Mouse (Mus musculus): ENCODE results near the gene Dnah1. TPM values are rescaled to one million over a fixed set of nuclear protein-coding genes. Genes with fewer than 3 reads are reported as not detected.

Gene Dnah1
- polyA plus RNA-seq, 1 experiment from 2014 or later, result 9.1 TPM

DNA sequence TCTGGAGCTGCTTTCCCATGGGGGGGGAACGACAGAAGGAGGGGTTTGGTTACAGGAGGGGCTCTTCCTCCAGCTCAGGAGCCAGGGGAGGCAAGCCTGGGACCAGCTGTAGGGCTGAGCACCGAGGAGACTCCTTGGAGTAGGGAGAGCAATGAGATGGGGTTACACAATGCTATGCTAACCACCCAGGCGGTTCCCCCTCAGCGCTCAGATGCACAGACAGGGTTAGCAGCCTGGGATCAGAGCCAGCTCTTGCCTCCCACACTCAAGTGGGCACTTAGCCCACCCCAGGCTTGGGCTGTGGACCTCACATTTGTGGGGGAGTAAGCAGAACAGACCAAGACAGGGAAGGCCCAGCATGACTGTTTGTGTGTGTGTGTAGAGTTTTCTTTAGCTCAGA lies 96.7 kb downstream of the Dnah1 start:
- ATAC-seq (ENCODE audit: insufficient number of reproducible peaks, low FRiP score, low TSS enrichment, low read depth) (no peak), DNase-seq (ENCODE audit: low spot score) (no peak)
- no peak overlapping the region for H3K27ac ChIP-seq (replicated peaks; ENCODE audit: low read depth, low read length)
- WGBS, result 86% methylated on average over 4 of the region's 4 CpGs
- no peaks in the 10 kb centered on the region for H3K27me3 ChIP-seq (ENCODE audit: control insufficient read depth, insufficient read depth, low read length)
- no peaks in the 10 kb centered on the region for H3K9me3 ChIP-seq (ENCODE audit: control insufficient read depth, low read length)
- no peaks in the 10 kb centered on the region for H3K4me1 ChIP-seq (ENCODE audit: control insufficient read depth, insufficient read depth, low read length)
- H3K9ac ChIP-seq (ENCODE audit: low read length), result no peak overlapping the region
- H3K4me3 ChIP-seq (ENCODE audit: low read depth, low read length), result no peak overlapping the region
- H3K36me3 ChIP-seq (ENCODE audit: control insufficient read depth, insufficient read depth, low read length), result no peaks in the 10 kb centered on the region
- H3K4me2 ChIP-seq (ENCODE audit: low read depth, severe bottlenecking), result no peak overlapping the region

- peak within 1 kb of the TSS; percentile 49; the same call in 1 of the 2 replicates for H3K9ac ChIP-seq (ENCODE audit: low read length)
Observed at GRCm38 (mm10) chr14:31217666-31218065, 106.0 kb downstream of the Dnah1 start, which contains the start of gene Sema3g. Gene Sema3g (plus strand): TSS chr14:31217860.

GRCm38 (mm10) chr14:31216846-31217245 lies 106.8 kb downstream of the Dnah1 start, which contains the start of gene Nisch:
Gene Nisch (minus strand): TSS chr14:31216946.
- H3K9me3 ChIP-seq (ENCODE audit: control insufficient read depth, low read length), result no peaks in the 10 kb centered on the region
- no peaks in the 10 kb centered on the region for H3K36me3 ChIP-seq (ENCODE audit: control insufficient read depth, insufficient read depth, low read length)
- H3K4me3 ChIP-seq (ENCODE audit: low read depth, low read length), result no peak within 1 kb of the TSS
- no peak for ATAC-seq (ENCODE audit: insufficient number of reproducible peaks, low FRiP score, low TSS enrichment, low read depth)
- 78% methylated on average over 2 of the region's 2 CpGs for WGBS
- H3K4me2 ChIP-seq (ENCODE audit: low read depth, severe bottlenecking), result peak within 1 kb of the TSS; percentile 29; the same call in 1 of the 2 replicates
- peaks cover 7% of the 10 kb centered on the region; the same call in 1 of the 2 replicates for H3K4me1 ChIP-seq (ENCODE audit: control insufficient read depth, insufficient read depth, low read length)
- no peak within 1 kb of the TSS for H3K27ac ChIP-seq (replicated peaks; ENCODE audit: low read depth, low read length)
- peak within 1 kb of the TSS; percentile 49; the same call in 1 of the 2 replicates for H3K9ac ChIP-seq (ENCODE audit: low read length)
- H3K27me3 ChIP-seq (ENCODE audit: control insufficient read depth, insufficient read depth, low read length), result no peaks in the 10 kb centered on the region
- no peak for DNase-seq (ENCODE audit: low spot score)

More at GRCm38 (mm10) chr14:31217666-31218065, 106.0 kb downstream of the Dnah1 start, which contains the start of gene Sema3g:
- DNase-seq (ENCODE audit: low spot score) (peak; percentile 77), ATAC-seq (ENCODE audit: insufficient number of reproducible peaks, low FRiP score, low TSS enrichment, low read depth) (peak; percentile 65; the same call in 1 of the 2 replicates)
- Histone ChIP-seq H3K27ac (replicated peaks; ENCODE audit: low read depth, low read length) (no peak within 1 kb of the TSS), H3K4me3 (ENCODE audit: low read depth, low read length) (no peak within 1 kb of the TSS), H3K9me3 (ENCODE audit: control insufficient read depth, low read length) (no peaks in the 10 kb centered on the region), H3K27me3 (ENCODE audit: control insufficient read depth, insufficient read depth, low read length) (no peaks in the 10 kb centered on the region), H3K4me1 (ENCODE audit: control insufficient read depth, insufficient read depth, low read length) (peaks cover 7% of the 10 kb centered on the region; the same call in 1 of the 2 replicates), H3K36me3 (ENCODE audit: control insufficient read depth, insufficient read depth, low read length) (no peaks in the 10 kb centered on the region), H3K4me2 (ENCODE audit: low read depth, severe bottlenecking) (peak within 1 kb of the TSS; percentile 29; the same call in 1 of the 2 replicates)
- WGBS, result 7% methylated on average over 11 of the region's 11 CpGs

DNA sequence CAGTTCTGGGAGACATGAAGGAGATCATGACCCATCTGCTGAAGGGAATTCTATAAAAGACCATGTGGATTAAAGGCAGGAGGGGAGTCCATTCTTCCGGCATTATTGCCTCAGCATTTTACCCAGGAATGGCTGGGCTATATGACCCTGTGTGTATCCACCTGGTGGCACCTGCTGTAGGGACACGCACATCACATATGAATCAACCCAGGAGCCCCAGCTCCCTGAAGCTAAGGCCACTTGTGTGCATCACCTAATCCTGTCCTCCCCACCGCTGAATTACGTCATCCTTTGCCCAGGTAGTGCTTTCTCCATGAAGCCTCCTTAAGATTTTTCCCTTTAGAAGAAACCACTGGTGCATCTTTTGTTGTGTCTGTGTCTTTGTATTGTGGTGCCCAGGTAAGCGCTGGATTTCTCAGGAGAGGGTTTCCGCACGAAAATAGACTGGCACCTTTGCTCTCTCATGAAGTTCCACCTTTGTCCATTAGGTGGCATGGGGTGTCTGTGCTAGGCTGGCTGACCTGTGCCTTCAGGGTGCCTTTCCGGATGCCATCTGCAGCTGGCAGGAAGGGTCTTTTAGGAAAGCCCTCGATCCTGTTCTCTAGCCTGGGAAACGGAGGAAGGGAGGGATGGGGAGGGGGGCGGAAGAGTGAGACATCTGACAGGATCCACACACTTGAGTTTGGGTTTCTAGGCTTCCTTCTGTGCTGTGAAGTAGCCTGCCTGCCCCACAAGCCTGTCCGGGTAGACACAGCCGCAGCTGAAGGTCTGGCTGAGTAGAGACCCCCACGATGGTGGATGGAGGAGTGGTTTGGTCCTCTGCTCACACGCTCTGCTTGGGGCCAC lies 108.3 kb downstream of the Dnah1 start:
- Histone ChIP-seq H3K27ac (replicated peaks; ENCODE audit: low read depth, low read length) (no peak overlapping the region), H3K4me2 (ENCODE audit: low read depth, severe bottlenecking) (no peak overlapping the region), H3K4me3 (ENCODE audit: low read depth, low read length) (no peak overlapping the region), H3K4me1 (ENCODE audit: control insufficient read depth, insufficient read depth, low read length) (peaks cover 7% of the 10 kb centered on the region; the same call in 1 of the 2 replicates), H3K9me3 (ENCODE audit: control insufficient read depth, low read length) (no peaks in the 10 kb centered on the region), H3K9ac (ENCODE audit: low read length) (0 out of 2 replicates have a peak overlapping the region, but pooled peaks have one; percentile 17), H3K36me3 (ENCODE audit: control insufficient read depth, insufficient read depth, low read length) (no peaks in the 10 kb centered on the region), H3K27me3 (ENCODE audit: control insufficient read depth, insufficient read depth, low read length) (no peaks in the 10 kb centered on the region)
- ATAC-seq (ENCODE audit: insufficient number of reproducible peaks, low FRiP score, low TSS enrichment, low read depth) (0 out of 2 replicates have a peak, but pooled peaks have one; percentile 37), DNase-seq (ENCODE audit: low spot score) (peak; percentile 78)
- WGBS, result 32% methylated on average over 15 of the region's 15 CpGs

- H3K4me3 ChIP-seq (ENCODE audit: low read depth, low read length), result no peak overlapping the region
- H3K9ac ChIP-seq (ENCODE audit: low read length), result no peak overlapping the region
- H3K27ac ChIP-seq (replicated peaks; ENCODE audit: low read depth, low read length), result no peak overlapping the region
- H3K4me1 ChIP-seq (ENCODE audit: control insufficient read depth, insufficient read depth, low read length), result peaks cover 7% of the 10 kb centered on the region; the same call in 1 of the 2 replicates
- no peaks in the 10 kb centered on the region for H3K9me3 ChIP-seq (ENCODE audit: control insufficient read depth, low read length)
- H3K27me3 ChIP-seq (ENCODE audit: control insufficient read depth, insufficient read depth, low read length), result no peaks in the 10 kb centered on the region
- 76% methylated on average over 3 of the region's 3 CpGs for WGBS
- DNase-seq (ENCODE audit: low spot score), result no peak
- H3K4me2 ChIP-seq (ENCODE audit: low read depth, severe bottlenecking), result no peak overlapping the region
- no peak for ATAC-seq (ENCODE audit: insufficient number of reproducible peaks, low FRiP score, low TSS enrichment, low read depth)
- no peaks in the 10 kb centered on the region for H3K36me3 ChIP-seq (ENCODE audit: control insufficient read depth, insufficient read depth, low read length)
Observed at GRCm38 (mm10) chr14:31214684-31215083, 109.0 kb downstream of the Dnah1 start.

GRCm38 (mm10) chr14:31213868-31214267 lies 109.8 kb downstream of the Dnah1 start:
- 75% methylated on average over 8 of the region's 8 CpGs for WGBS
- Histone ChIP-seq H3K36me3 (ENCODE audit: control insufficient read depth, insufficient read depth, low read length) (no peaks in the 10 kb centered on the region), H3K9me3 (ENCODE audit: control insufficient read depth, low read length) (no peaks in the 10 kb centered on the region), H3K4me1 (ENCODE audit: control insufficient read depth, insufficient read depth, low read length) (peaks cover 7% of the 10 kb centered on the region; the same call in 1 of the 2 replicates), H3K4me2 (ENCODE audit: low read depth, severe bottlenecking) (no peak overlapping the region), H3K27ac (replicated peaks; ENCODE audit: low read depth, low read length) (no peak overlapping the region), H3K27me3 (ENCODE audit: control insufficient read depth, insufficient read depth, low read length) (no peaks in the 10 kb centered on the region), H3K9ac (ENCODE audit: low read length) (no peak overlapping the region), H3K4me3 (ENCODE audit: low read depth, low read length) (no peak overlapping the region)
- DNase-seq (ENCODE audit: low spot score) (no peak), ATAC-seq (ENCODE audit: insufficient number of reproducible peaks, low FRiP score, low TSS enrichment, low read depth) (no peak)

DNA sequence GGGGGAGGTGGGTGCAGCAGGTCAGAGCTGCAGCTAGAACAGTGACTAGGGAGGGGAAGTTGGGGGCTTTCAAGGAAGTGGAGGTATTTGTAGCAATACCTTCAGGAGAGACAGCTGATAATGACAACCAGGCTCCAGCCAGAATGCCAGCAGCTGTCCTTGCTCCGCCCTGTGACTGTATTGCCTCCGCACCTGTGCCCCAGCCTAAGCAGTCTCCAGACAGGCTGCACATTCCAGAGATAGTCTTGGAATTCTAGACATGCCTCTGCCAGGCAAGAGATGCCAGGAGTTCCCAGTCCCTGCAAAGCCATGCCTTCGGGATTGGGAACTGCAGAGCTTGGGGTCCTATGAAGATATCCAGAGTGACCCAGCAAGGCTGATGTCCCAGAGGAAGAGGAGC lies 111.2 kb downstream of the Dnah1 start:
- peaks cover 2% of the 10 kb centered on the region; the same call in 1 of the 2 replicates for H3K4me1 ChIP-seq (ENCODE audit: control insufficient read depth, insufficient read depth, low read length)
- no peak overlapping the region for H3K4me3 ChIP-seq (ENCODE audit: low read depth, low read length)
- H3K9ac ChIP-seq (ENCODE audit: low read length), result no peak overlapping the region
- ATAC-seq (ENCODE audit: insufficient number of reproducible peaks, low FRiP score, low TSS enrichment, low read depth) (no peak), DNase-seq (ENCODE audit: low spot score) (no peak)
- H3K4me2 ChIP-seq (ENCODE audit: low read depth, severe bottlenecking), result no peak overlapping the region
- no peaks in the 10 kb centered on the region for H3K27me3 ChIP-seq (ENCODE audit: control insufficient read depth, insufficient read depth, low read length)
- no peaks in the 10 kb centered on the region for H3K9me3 ChIP-seq (ENCODE audit: control insufficient read depth, low read length)
- H3K36me3 ChIP-seq (ENCODE audit: control insufficient read depth, insufficient read depth, low read length), result no peaks in the 10 kb centered on the region
- no peak overlapping the region for H3K27ac ChIP-seq (replicated peaks; ENCODE audit: low read depth, low read length)
- 83% methylated on average over 3 of the region's 3 CpGs for WGBS

GRCm38 (mm10) chr14:31211854-31212253 lies 111.8 kb downstream of the Dnah1 start:
- Histone ChIP-seq H3K9me3 (ENCODE audit: control insufficient read depth, low read length) (no peaks in the 10 kb centered on the region), H3K27me3 (ENCODE audit: control insufficient read depth, insufficient read depth, low read length) (no peaks in the 10 kb centered on the region), H3K27ac (replicated peaks; ENCODE audit: low read depth, low read length) (no peak overlapping the region), H3K36me3 (ENCODE audit: control insufficient read depth, insufficient read depth, low read length) (no peaks in the 10 kb centered on the region), H3K4me3 (ENCODE audit: low read depth, low read length) (no peak overlapping the region), H3K4me1 (ENCODE audit: control insufficient read depth, insufficient read depth, low read length) (0 out of 2 replicates have a peak, but pooled peaks cover 3% of the 10 kb centered on the region), H3K9ac (ENCODE audit: low read length) (no peak overlapping the region), H3K4me2 (ENCODE audit: low read depth, severe bottlenecking) (no peak overlapping the region)
- ATAC-seq (ENCODE audit: insufficient number of reproducible peaks, low FRiP score, low TSS enrichment, low read depth) (no peak), DNase-seq (ENCODE audit: low spot score) (no peak)
- WGBS, result 84% methylated on average over 6 of the region's 6 CpGs

Data from limb, embryonic 11.5 days (tissue).